Mouse (Mus musculus): Measurements from ENCODE around the gene Dennd1b.

The Dennd1b gene

DNA sequence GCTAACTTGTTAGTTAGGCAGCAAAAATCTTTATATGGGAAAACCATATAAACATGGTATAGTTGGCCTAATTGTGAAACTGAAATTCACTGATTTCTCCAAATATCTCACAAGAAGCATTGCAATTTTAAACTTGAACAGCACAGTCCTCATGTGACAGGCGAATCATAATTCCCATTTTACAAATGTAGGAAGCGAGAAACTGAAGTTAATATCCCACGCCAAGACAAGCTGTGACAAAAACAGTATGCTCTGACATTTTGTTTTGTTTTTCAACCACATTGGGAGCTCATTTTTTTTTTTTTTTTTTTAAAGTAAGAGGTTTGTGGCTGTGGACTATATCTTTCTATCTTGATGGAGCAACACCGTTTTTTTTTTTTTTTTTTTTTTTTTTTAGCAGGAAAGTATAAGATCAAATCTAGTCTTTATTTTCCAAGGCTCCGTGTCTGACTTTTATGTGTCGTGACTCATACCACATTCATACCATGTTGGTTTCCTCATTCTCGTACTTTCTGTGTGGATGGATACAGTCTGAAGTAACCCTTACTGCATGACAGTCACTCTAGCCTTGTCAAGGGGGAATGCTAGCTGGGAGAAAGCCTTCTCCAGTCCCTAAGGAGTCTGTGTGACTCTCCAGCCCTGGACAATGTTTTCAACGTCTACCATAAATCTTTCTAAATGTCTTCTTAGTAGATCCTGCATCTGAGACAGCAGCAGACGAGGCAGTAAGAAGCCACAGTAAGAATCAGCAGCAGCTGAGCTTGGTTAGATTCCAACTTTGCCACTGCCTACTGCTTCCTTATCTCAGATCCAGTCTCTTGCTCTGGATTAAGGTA is 751 bp upstream of the Dennd1b start:
- DNase-seq (ENCODE audit: low read depth, low spot score) = no peak

DNA sequence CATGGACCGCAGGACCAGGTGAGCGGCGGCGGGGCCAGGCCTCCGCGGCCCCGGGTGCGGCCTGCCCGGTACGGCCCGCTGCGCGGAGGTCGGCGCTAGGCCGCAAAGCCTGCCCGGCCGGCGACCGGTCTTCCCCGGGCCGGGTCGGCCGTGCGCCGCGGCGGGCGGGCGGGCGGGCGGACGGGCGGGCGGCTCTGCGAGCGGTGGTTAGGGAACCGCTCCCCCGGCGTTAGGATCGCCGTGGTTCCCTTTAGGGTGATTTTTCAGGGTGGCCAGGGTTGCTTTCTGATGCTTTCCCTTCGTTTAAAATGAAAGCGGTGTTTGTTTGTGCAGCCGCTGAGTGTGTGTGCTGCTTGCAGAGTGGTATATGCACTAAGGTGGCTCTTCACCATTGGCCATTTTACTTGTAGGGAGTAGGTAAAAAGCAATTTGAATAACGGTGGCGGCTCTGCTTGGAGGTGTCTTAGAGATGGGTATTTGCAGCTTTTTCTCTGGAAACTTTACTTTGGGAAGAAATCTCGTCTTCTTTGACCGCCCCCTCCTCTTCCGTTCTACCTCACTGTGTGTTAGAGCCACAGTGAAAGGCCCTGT is 728 bp downstream of the Dennd1b start:
- DNase-seq (ENCODE audit: low read depth, low spot score) = no peak

DNA sequence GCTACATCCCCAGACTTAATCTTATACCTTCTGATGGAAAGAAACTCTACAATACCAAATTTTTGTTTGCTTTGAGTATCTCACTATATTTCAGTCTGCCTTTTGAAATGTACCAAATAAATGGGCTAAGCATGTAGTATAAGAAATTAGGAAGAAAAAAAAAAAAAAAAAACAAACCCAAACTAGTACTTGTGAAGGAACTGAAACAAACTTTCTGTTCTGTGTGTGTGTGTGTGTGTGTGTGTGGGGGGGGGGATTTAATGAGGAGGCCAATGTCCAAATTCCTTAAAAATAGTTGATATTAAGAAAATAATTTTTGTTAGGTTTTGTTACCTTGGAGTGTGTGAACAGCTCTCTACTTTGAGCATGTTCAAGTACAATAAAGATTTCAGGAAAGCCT is 1.8 kb downstream of the Dennd1b start:
- DNase-seq (ENCODE audit: low read depth, low spot score) = no peak

DNA sequence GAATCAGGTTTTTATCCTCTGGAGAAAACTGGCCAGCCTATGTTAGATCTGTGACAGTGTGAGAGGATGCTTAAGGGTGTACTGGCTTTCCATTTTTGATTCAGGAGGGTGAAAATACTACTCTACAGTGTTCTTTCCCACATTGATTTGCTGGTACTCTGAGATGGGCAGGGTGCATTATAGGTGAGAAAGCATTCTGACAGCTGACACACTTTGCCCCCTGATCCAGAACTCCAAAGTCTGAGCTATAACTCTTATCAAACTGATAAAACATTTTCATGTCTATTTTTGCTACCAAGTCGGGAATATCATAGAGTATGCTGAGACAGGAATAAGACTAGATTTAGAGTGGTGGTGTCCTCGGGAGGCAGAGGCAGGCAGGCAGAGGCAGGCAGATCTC is 2.3 kb downstream of the Dennd1b start:
- no peak for DNase-seq (ENCODE audit: low read depth, low spot score)

DNA sequence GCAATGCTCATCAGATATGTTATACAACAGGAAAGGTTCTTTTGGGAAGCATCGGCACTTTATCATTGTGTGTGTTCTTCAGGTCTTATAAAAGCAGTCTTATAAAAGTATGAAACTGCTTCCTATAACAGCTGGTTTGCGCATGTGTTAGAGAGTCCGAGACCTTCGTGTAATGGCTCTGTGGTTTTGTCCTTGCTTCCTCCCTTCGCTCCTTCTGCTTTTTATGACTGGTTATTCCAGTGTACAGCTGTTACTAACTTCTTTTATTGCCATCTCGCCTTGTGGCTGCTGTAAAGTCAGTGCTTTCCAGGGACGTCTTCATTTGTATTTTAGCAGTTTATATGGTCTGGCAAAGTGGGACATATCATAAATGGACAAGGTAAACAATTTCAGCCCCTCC is 4.2 kb downstream of the Dennd1b start:
- no peak for DNase-seq (ENCODE audit: low read depth, low spot score)

DNA sequence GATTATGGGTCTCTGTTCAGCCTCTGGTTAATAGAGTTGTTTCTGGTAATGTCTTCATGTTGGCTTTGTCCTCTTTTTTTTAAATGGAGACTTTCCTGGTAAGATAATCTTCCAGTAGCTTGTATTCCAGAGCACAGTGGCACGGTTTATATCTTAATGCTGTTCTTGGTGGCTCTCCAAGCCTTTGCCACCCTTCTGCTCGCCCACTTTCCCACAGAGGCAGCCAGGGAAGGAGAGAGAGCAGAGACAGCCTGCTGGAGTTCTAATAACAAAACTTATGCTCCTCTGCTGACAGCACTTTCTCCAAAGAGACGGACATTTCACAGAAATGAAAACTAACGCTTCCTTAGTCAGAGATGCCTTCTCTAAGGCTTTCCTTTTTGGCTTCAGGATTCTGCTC is 6.8 kb downstream of the Dennd1b start:
- DNase-seq (ENCODE audit: low read depth, low spot score) = no peak

DNA sequence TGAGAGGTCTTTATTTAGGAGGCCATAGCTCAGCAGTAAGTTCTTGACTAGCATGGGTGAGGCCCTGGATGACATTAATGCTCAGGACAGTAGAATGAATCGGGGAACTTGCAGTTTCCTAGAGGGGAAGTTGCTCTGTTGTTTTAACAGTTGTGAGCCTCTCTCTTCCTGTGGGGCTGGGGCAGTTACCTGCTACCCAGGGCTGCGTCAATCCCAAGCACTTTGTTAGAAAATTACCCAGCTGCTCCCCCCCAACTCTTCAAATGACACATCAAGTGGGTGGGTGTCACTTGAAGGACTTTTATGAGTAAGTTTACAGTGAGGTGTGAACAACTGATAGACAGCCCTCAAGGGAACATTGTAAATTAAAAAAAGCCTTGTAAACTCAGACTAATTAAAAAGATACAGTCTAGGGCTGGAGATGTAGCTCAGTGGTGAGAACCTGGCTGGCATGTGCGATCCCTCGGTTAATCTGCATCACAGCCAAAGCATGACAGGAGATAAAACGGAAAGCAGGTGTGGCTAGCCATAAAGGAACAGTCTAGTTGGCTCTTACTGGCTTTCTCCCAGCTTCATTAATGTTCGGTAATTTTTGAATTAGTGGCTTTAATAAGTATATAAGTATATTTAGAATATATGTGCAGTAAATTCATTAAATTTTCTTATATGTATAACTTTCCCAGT is 10.4 kb downstream of the Dennd1b start:
- DNase-seq (ENCODE audit: low read depth, low spot score) = no peak

DNA sequence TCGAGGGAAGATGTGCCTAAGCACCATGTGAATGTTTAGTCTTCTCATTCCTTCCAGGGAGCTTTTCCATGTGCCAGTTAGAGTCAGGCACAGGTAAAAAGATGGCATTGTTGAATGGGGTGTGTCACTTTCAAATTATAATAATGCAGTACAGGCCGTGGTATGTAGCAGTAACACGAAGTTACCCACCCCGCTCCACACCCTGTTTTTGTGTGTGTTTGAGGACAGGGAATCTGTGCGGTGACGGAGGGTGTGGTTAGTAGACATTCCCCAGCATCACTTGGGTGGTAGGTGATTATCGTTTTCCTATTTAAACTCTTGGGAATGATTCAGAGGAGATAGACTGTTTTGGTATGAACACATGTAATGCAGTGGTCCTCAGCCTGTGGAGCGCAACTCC is 11.6 kb downstream of the Dennd1b start:
- DNase-seq (ENCODE audit: low read depth, low spot score) = no peak

DNA sequence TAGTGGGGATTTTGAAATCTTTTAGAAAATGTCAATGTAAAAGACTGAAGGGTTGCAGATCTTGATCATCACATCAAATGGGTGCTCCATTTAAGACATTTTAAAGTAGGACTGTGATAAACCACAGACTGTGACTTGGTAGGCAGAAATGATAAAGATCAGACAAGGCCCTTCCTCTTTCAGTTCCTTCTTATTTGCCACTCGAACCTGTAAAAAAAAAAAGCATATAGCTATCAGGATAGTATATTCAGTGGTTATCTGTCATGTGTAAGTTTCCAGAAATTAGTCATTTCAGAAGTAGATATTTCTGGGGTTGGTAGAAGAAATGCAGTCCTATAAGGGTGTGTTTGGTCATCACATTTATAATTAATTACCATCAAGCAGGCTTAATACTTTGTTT is 12.7 kb downstream of the Dennd1b start:
- DNase-seq (ENCODE audit: low read depth, low spot score) = no peak

DNA sequence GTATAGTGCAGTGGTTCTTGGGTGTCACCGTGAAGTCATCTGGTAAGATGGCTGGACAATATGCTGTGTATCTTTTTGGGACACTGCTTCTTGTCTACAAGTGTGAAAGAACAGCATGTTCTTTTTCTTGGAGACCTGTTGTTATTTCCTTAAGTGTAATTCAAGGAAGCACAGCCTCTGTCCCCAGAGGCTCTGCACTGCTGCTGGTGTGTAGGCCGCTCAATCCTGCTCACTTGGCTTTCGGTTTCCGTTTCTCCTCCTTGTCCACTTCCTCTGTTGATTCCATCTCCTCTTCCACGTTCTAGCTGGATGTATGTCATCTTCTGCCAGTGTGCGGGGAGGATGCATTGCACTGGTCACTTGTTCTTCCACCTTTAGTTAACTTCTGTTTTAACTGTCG is 19.0 kb downstream of the Dennd1b start:
- no peak for DNase-seq (ENCODE audit: low read depth, low spot score)

DNA sequence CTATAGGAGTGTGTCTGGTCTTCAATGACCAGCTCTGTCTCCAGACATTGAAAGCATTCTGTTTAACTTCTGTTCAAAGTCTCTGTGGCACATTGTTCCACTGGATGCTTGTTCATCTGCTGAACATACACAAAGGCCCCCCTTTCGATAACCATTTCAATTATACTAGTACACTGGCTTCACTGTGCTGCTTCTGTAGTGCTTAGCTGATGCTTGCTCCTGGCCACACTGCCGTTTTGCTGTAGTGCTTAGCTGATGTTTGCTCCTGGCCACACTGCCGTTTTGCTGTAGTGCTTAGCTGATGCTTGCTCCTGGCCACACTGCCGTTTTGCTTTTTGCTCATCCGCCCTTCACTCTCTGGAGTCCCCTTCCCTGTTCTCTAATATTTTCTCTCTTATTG is 19.4 kb downstream of the Dennd1b start:
- DNase-seq (ENCODE audit: low read depth, low spot score) = no peak

DNA sequence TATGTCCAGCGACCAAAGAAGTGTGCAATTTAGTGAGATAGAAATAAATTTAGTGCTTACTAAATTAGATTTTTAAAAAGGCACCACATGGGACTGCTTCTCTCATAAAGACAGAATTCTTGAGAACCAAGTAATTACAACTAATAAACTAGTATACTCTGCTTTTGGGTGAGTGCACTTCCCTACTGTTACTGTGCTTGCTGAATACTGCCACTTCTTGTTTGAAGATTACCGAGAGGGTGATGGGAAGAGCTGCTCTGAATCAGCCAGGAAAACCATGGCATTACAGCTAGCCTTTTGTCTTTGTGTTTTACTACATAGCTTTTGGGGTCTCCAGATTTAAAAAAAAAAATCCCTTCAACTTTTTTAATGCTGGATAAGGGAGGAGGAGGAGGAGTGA is 19.8 kb downstream of the Dennd1b start:
- DNase-seq (ENCODE audit: low read depth, low spot score) = no peak

DNA sequence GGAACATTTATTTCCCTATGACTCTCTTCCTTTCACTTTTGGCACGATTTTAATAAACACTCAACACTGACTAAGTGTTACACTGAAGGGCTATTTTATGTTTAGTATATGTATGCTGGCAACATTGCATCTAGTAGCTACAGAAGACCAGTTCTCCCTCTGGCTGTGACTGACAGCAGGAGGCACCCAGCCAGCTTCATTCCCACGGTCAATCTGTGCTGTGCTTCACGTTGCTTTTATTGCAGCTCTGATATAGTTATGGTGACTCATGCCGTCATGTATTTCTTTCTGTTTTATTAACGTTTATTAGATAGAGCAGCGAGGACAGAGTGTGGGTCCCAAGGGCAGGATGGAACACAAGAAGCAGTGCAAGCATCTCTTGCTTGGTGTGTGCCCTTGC is 20.2 kb downstream of the Dennd1b start:
- DNase-seq (ENCODE audit: low read depth, low spot score) = no peak

DNA sequence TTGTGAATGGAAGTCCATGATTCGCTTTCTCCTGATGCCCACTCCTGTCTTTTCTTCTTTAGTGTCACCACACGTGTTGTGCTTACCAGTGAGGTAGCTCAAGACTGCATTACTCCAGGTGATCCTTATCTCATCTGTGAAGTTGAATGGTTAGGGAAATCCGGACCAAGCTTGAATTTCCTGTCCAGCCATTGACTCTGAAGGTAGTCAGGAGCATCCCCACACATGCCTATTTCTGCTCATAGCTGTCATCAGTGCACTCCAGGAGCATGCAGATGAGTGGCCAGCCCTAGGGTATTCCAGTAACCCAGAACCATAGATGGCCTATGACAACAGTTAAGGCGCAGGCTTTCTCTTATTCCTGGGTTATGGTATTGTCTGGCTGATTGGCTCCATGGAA is 20.9 kb downstream of the Dennd1b start:
- DNase-seq (ENCODE audit: low read depth, low spot score) = no peak

DNA sequence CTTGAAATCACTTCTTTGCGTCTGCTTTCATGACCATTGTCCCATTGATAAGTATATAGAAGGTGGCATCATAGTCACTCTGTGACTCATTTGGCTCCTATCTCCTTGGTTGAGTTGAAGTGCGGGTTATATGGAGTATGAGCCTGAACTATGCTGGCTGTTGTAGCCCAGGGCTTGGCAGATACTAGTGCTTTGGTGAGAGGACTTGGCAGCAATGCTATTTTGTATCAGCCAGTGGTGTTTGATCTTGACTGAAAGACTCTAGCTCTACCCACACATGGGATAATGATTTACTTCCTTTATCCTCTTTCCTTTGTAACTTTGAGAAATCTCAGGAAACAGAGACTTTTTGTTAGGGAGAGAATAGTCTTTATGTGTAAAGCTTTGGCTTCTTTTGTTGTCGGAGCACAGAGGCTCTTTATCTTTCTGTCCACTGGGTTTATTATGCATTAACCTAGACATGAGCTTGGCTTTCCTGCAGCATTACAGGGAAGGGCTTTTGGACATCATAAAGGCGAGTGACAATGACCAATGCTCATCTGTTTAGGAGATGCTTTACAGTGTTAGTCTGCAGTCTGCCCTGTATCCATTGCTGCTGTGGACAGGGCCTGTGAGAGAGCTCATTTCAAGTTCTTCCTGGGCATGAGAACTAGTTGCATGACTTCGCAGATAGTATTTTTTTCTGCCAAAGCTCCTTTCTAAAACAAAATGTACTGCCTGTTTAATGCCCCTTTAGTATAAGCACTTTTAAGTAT is 29.3 kb downstream of the Dennd1b start:
- DNase-seq (ENCODE audit: low read depth, low spot score) = no peak

DNA sequence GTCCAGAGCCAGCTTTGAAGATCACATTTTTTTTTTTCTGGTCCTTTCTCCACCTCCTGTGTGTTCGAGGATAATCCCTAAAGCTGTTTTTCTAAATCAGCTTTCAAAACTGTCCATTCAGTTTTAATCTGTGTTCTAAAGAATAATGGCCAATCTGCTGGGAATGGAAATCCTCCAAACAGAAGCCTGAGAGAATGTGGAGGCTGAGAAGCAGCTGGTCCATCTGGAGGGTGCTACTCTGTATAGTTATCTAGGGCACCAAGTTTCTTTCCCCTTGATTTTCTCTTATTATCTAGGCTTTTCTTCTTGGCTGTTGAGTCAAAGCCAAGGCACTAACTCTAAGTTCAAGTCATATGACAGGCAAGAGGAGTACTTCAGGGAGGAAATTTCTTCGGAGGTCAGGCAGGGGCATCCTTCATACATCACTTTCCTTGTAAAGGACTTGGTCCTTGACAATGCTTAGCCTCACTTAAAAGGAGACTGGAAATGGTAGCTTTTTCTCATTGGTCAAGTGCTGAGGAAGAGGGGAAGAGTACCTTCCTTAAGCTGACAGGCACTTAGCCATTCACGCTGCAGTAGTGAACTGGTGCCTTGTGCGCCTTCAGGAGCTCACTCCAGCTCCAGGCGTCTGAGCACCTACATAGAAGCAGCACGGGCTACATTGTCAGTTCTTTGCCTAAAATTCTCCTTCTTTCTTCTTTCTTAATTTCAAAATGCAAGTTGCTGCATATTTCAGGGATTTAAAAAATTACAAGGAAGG is 32.6 kb downstream of the Dennd1b start:
- no peak for DNase-seq (ENCODE audit: low read depth, low spot score)

DNA sequence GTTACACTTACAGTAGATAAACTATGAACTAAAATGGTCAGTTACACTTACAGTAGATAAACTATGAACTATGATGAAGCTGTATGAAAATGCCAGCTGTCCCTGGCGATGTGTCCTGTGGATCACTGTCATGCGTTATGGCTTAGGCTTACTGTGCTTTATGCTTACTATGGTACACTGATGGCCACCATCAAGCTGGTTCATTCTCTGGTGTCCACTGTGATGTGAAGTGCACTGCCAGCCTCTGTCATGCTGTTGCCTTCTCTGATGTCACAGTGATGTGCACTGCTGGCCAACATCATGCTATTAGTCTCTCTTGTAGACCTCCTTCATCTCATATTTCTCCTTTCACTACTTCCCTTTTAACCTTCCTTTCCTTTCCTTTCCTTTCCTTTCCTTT is 33.4 kb downstream of the Dennd1b start:
- DNase-seq (ENCODE audit: low read depth, low spot score) = no peak

DNA sequence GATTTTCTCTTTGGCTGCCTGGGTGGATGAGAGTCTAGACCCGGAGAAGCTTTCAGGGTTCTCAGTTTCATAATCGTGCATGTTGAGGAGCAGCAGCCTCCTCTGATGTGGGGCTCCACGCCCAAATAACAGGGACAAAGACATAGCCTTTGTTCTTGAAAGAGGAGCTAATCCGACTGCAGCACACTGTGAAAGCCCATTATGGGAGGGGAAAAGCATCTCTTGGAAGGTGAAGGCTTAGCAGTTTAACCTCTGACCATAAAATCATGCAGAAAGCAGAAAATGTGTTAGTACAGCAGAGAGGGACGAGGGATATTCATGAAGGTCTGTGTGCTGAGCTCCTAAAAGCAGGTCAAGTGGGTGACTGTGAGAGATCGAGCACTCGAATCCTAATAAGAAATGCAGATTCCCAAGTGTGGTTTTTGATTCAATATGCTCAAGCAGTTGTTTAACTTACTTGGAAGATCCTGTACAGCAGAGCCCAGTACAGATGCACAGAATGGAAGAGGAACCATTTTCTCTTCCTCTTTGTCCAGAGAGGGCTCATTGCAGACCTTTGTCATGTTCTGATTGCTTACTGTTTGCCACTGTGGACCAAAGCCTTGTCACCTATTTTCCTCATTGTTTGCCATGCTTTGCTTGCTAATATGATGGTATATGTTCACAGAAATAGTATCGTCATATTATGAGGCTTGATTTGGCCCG is 37.6 kb downstream of the Dennd1b start:
- no peak for DNase-seq (ENCODE audit: low read depth, low spot score)

DNA sequence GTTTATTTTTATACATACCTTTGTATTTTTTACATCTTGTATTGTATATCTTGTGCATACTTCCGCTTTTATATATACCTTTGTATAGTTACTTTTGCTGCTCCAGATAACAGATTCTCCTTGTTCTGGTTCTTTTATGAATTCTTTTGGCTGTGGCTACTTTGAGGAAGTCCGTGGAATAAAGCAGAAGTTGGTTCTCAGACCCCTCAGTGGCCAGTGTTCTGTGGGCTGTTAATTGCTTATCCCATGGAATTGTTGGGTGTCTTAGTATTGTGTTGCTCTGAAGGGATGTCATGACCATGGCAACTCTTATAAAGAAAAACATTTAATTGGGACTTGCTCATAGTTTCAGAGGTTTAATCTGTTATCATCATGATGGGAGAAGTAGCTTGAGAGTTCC is 40.3 kb downstream of the Dennd1b start:
- no peak for DNase-seq (ENCODE audit: low read depth, low spot score)

DNA sequence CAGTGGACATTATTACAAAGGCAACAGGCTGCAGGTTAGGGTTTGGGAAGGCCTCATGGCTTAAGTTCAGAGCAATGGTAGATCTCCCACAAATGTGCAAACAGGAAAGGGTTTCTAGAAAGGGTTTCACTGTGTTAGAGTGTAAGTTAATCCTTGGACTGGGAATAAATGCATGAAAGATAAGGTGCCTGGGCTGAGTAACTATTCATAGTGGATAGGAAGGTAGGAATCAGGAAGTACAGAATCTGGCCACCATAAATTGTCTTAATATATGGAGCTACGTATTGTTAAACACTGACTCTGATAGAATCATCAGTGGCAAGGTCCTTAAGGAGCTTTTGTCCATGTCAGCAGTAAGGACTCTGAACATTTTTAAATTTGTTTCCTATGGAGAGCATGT is 42.8 kb downstream of the Dennd1b start:
- no peak for DNase-seq (ENCODE audit: low read depth, low spot score)

DNA sequence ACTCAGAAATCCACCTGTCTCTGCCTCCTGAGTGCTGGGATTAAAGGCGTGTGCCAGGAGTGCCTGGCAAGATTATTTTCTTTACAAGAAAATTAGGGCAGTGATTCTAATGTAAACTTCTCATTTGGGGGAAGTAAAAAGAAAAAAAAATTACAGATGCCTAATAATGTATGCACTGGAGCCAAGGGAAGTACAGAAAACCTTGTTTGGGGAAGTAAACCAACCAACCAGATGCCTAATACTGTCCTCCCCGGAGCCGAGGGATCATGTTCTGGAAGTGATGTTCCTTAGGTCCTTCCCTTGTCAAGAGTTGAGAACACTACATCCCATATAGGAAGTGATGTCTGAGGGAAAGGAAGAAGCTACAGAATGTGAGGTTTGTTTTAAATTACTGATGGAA is 44.2 kb downstream of the Dennd1b start:
- no peak for DNase-seq (ENCODE audit: low read depth, low spot score)

All from WW6 (cell line).